Mouse (Mus musculus) gastrocnemius, adult 18-20 months (tissue): ENCODE data around the gene Coro1c. TPM values are rescaled to one million over a fixed set of nuclear protein-coding genes. Genes with fewer than 3 reads are reported as not detected.

Experiments
- DNase-seq: peaks from one replicate; pipeline ENCODE4 v3.0.0; 2021; ENCODE audit warnings: low spot score
- long read RNA-seq, 2 experiments: library from polyadenylated mRNA; stranded (forward); transcript quantifications; one replicate each; pipeline ENCODE4 v2.0.0; 2021
- total RNA-seq, 2 experiments: library from RNA; stranded (reverse); gene quantifications; 2 replicates each; pipeline ENCODE4 v1.2.3; 2021

Gene Coro1c
- total RNA-seq, result 10 to 100 TPM in 1 of 2 experiments, 1 to 10 TPM in 1; 8.9 to 12.7 TPM
- long read RNA-seq, experiment 1, transcript Coro1c-201 (11 exons, 3,491 nt), result major isoform, 10 of 13 reads
- long read RNA-seq, experiment 1, partial matches to known transcripts, result 0 of 13 reads
- long read RNA-seq, experiment 1, other reads (novel, unspliced or antisense), result 3 of 13 reads
- long read RNA-seq, experiment 2, transcript Coro1c-201 (11 exons, 3,491 nt), result major isoform, 6 of 8 reads
- long read RNA-seq, experiment 2, partial matches to known transcripts, result 0 of 8 reads
- long read RNA-seq, experiment 2, other reads (novel, unspliced or antisense), result 2 of 8 reads

GRCm38 (mm10) chr5:113908592-113909441 lies at the start of gene Coro1c:
Gene Coro1c (minus strand): TSS chr5:113908758.
- DNase-seq, result peak; percentile 99

- DNase-seq, result peak; percentile 84
These were observed 48.0 kb upstream of the Coro1c start for GRCm38 (mm10) chr5:113956510-113956909.

- no peak for DNase-seq
These were observed 47.1 kb upstream of the Coro1c start for GRCm38 (mm10) chr5:113955691-113956090.

GRCm38 (mm10) chr5:113955281-113955680 lies 46.7 kb upstream of the Coro1c start:
- peak; percentile 31 for DNase-seq

- DNase-seq, result peak; percentile 90
These were observed 45.9 kb upstream of the Coro1c start for GRCm38 (mm10) chr5:113954421-113954820.

- no peak for DNase-seq
These were observed 44.0 kb upstream of the Coro1c start for GRCm38 (mm10) chr5:113952519-113952918.

GRCm38 (mm10) chr5:113951693-113952071 lies 43.1 kb upstream of the Coro1c start:
- DNase-seq, result no peak

- no peak for DNase-seq
These were observed 42.5 kb upstream of the Coro1c start for GRCm38 (mm10) chr5:113950786-113951692.

GRCm38 (mm10) chr5:113950133-113950532 lies 41.6 kb upstream of the Coro1c start:
- DNase-seq, result no peak

GRCm38 (mm10) chr5:113947280-113947679 lies 38.7 kb upstream of the Coro1c start:
- no peak for DNase-seq

- DNase-seq, result no peak
These were observed 36.6 kb upstream of the Coro1c start for GRCm38 (mm10) chr5:113945126-113945525.

GRCm38 (mm10) chr5:113943328-113943727 lies 34.8 kb upstream of the Coro1c start:
- no peak for DNase-seq

- DNase-seq, result no peak
These were observed 34.0 kb upstream of the Coro1c start for GRCm38 (mm10) chr5:113942580-113942979.

GRCm38 (mm10) chr5:113939263-113939900 lies 30.8 kb upstream of the Coro1c start:
- DNase-seq, result no peak

- no peak for DNase-seq
These were observed 29.1 kb upstream of the Coro1c start for GRCm38 (mm10) chr5:113937650-113938049.

GRCm38 (mm10) chr5:113933889-113934288 lies 25.3 kb upstream of the Coro1c start:
- DNase-seq, result no peak

GRCm38 (mm10) chr5:113933480-113933879 lies 24.9 kb upstream of the Coro1c start:
- no peak for DNase-seq

GRCm38 (mm10) chr5:113932310-113932709 lies 23.8 kb upstream of the Coro1c start:
- DNase-seq, result no peak

GRCm38 (mm10) chr5:113930648-113931609 lies 22.4 kb upstream of the Coro1c start:
- peak; percentile 67 for DNase-seq
